Mouse (Mus musculus) liver, postnatal 0 days (tissue): ENCODE results near the gene Tstd3. TPM values are rescaled to one million over a fixed set of nuclear protein-coding genes. Genes with fewer than 3 reads are reported as not detected.
A peak's percentile ranks its signal among the peaks of the same experiment; 100 is the strongest.
"Not testable (repeated sequence)": the region's sequence is repeated elsewhere in the genome, so short reads cannot be mapped to it uniquely, and the experiment has no call there.

Experiments used
- ATAC-seq: fragments of 200-750 bp; cut with Nextera tagmentation; 2 replicates; pipeline ENCODE4 v1.8.0; 2017; ENCODE audit warnings: mild to moderate bottlenecking, moderate library complexity
- DNase-seq: peaks from one replicate; pipeline ENCODE4 v3.0.0-alpha.2; 2016
- H3K27ac ChIP-seq: fragments of 300-500 bp; sonication (generic); 2 replicates; pipeline ENCODE4 v1.5.1; 2014; ENCODE audit warnings: antibody characterized with exemption, moderate library complexity, mild to moderate bottlenecking, low read depth
- H3K27me3 ChIP-seq: fragments of 300-500 bp; sonication (generic); 2 replicates; pipeline ENCODE4 v1.6.1; 2014; ENCODE audit warnings: low read length, control low read depth, mixed read lengths; ENCODE audit not compliant: insufficient read depth
- H3K36me3 ChIP-seq: fragments of 300-500 bp; sonication (generic); replicated peaks from 2 replicates; pipeline ENCODE4 v1.6.1; 2014; ENCODE audit warnings: mild to moderate bottlenecking, control low read depth, low read length, moderate library complexity, mixed read lengths; ENCODE audit not compliant: insufficient read depth
- H3K4me1 ChIP-seq: fragments of 300-500 bp; sonication (generic); 2 replicates; pipeline ENCODE4 v1.6.1; 2014; ENCODE audit warnings: antibody characterized with exemption, mild to moderate bottlenecking, control low read depth; ENCODE audit not compliant: insufficient read depth
- H3K4me2 ChIP-seq: fragments of 300-500 bp; sonication (generic); 2 replicates; pipeline ENCODE4 v1.6.1; 2014; ENCODE audit warnings: low read depth, mild to moderate bottlenecking, low read length, moderate library complexity, mixed read lengths
- H3K4me3 ChIP-seq: fragments of 300-500 bp; sonication (generic); 2 replicates; pipeline ENCODE4 v1.5.1; 2014; ENCODE audit warnings: low read depth, low read length
- H3K9ac ChIP-seq: fragments of 300-500 bp; sonication (generic); replicated peaks from 2 replicates; pipeline ENCODE4 v1.6.1; 2014; ENCODE audit warnings: mild to moderate bottlenecking, moderate library complexity
- H3K9me3 ChIP-seq: fragments of 300-500 bp; sonication (generic); 2 replicates; pipeline ENCODE4 v1.6.1; 2016; ENCODE audit warnings: mild to moderate bottlenecking, control low read depth, low read length, mixed read lengths
- CTCF ChIP-seq: sonication (generic); IDR thresholded peaks from 2 replicates; pipeline ENCODE4 v1.5.1; 2016; ENCODE audit warnings: antibody characterized with exemption, low read depth
- EP300 ChIP-seq: IDR thresholded peaks from 2 replicates; pipeline ENCODE4 v1.6.1; 2016; ENCODE audit warnings: antibody characterized with exemption, low read depth, mild to moderate bottlenecking
- WGBS: fragments of 180-500 bp; shearing (Covaris S2); extraction: QIAGEN DNeasy Blood & Tissue Kit; methylation state at CpG from one replicate; pipeline ENCODE4 v1.1.7; 2014; ENCODE audit not compliant: insufficient replicate concordance; 5-methylcytosine and 5-hydroxymethylcytosine counted together
- polyA plus RNA-seq: library from polyadenylated mRNA; unstranded; fragments of >200 nt; fragmentation: Nextera tagmentation; extraction: Ambion mirVana; gene quantifications from 2 replicates; pipeline ENCODE4 v1.2.1, GENCODE M21; 2015

Gene Tstd3
- polyA plus RNA-seq, 1 experiment from 2014 or later, result 16.6 TPM

DNA sequence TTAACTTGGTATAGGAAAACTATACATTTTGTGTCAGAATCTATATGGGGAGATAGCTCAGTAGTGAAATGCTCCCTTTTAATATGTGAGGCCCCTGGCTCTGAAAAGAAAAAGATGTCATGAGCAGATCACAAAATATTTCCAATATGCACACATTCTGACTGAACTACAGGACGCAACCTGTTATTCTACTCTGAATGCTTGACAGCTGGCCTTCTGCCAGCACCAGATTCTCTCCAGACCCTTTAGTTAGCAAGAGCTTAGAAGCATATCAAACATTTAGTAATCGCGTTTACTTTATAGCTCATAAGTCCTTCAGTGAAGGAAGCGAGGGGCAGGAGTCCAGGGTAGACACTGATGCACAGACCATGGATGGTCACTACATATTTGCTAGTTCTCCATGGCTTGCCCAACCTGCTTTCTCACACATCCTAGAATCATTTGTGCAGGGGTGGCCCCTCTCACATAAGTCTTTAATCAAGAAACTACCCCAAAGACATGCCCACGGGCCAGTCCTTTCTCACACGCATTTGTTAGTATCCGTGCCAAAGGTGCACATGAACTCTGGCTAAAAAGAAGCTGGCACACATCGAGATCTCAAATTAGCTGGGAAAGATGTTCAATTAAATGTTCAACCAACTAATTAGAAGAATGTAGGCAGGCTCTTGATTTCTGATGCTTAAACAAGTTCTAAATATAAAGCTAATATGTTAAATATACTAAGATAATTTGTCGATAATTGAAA is 5.4 kb downstream of the Tstd3 start:
- no peak for ATAC-seq
- 88% methylated on average over 9 of the region's 9 CpGs for WGBS
- TF ChIP-seq CTCF, result no peak
- TF ChIP-seq EP300, result no peak

DNA sequence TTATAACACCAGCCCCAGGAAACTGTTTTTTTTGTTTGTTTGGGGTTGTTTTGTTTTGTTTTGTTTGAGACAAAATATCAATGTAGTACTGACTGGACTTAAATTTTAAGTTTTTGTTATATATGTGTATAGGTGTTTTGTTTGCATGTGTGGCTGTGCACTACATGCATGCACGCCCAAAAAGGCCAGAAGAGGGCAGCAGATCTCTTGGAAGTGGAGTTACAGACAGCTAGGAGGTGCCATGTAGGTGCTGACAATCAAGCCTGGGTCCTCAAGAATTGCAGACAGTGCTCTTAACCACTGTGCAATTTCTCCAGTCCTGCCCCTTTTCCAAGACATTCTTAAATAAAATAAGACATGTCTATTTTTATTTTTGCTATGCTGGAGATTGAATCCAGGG is 8.2 kb downstream of the Tstd3 start:
- Histone ChIP-seq H3K4me1 (peaks cover 6% of the 10 kb centered on the region), H3K27ac (no peak overlapping the region), H3K9ac (no peak overlapping the region), H3K4me2 (no peak overlapping the region), H3K9me3 (no peaks in the 10 kb centered on the region), H3K27me3 (no peaks in the 10 kb centered on the region), H3K4me3 (no peak overlapping the region), H3K36me3 (peaks cover 6% of the 10 kb centered on the region)
- ATAC-seq (no peak), DNase-seq (no peak)
- 58% methylated on average over 1 of the region's 1 CpGs for WGBS
- TF ChIP-seq EP300 (no peak), CTCF (peak; percentile 47)

More for the DNA sequence above, 5.4 kb downstream of the Tstd3 start:
- Histone ChIP-seq H3K9me3 (no peaks in the 10 kb centered on the region), H3K4me3 (no peak overlapping the region), H3K9ac (no peak overlapping the region), H3K4me1 (peaks cover 4% of the 10 kb centered on the region), H3K36me3 (peaks cover 6% of the 10 kb centered on the region), H3K4me2 (no peak overlapping the region), H3K27ac (no peak overlapping the region), H3K27me3 (no peaks in the 10 kb centered on the region)
- DNase-seq, result no peak

DNA sequence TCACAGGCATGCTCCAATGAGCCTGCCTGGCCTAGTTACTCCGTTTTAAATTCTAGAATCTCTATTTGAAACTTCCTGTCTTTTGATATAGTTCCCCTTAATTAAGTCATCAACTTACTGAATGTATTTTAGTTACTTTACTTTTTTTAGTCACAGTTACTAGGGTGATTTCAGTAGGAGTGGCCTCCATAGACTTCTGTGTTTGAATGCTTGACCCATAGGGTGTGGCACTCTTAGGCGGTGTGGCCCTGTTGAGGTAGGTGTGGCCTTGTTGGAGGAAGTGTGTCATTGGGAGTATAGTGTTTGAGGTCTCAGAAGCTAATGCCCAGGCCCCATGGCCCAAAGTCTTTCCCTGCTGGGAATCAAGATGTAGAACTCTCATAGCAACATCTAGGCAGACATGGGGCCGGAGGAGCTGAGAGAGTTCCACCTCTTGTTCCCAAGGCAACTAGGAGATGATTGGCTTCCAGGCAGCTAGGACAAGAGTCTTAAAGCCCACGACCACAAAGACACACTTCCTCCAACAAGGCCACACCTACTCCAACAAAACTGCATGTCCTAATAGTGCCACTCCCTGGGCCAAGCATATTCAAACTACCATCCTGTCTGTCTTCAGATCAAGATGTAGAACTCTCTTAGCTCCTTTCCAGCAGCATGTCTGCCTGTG is 11.8 kb downstream of the Tstd3 start:
- TF ChIP-seq EP300 (no peak), CTCF (no peak)
- peak; percentile 77 for ATAC-seq
- Histone ChIP-seq H3K4me2 (no peak overlapping the region), H3K27me3 (no peaks in the 10 kb centered on the region), H3K4me1 (peaks cover 6% of the 10 kb centered on the region), H3K9me3 (no peaks in the 10 kb centered on the region), H3K36me3 (peaks cover 6% of the 10 kb centered on the region), H3K9ac (no peak overlapping the region), H3K4me3 (no peak overlapping the region), H3K27ac (no peak overlapping the region)
- 44% methylated on average over 4 of the region's 4 CpGs for WGBS
- peak; percentile 19 for DNase-seq

DNA sequence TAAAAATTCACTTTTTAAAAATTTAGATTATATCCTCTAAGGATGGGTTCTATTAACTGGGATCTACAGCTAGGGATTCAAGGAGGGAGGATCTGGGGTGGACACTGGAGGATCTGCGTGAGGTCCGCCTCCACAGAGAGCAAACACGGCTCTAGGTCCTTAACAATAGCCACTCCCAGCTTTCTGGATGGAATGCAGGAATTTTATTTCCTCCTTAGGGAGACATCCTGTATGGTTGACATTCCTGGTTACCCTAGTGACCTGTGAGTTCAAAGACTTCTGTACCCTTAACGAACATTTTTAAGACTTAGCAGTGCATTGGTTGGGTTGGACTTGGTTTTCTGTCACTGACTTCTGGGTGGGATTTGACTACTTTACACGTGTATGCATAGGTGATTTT is 21.3 kb downstream of the Tstd3 start:
- WGBS, result 82% methylated on average over 5 of the region's 5 CpGs
- H3K27me3 ChIP-seq, result no peaks in the 10 kb centered on the region
- H3K9ac ChIP-seq, result no peak overlapping the region
- no peak overlapping the region for H3K4me2 ChIP-seq
- H3K27ac ChIP-seq, result no peak overlapping the region
- H3K4me3 ChIP-seq, result no peak overlapping the region
- no peak for ATAC-seq
- no peak for DNase-seq
- no peak for TF ChIP-seq CTCF
- TF ChIP-seq EP300, result no peak
- H3K4me1 ChIP-seq, result no peaks in the 10 kb centered on the region
- H3K9me3 ChIP-seq, result no peaks in the 10 kb centered on the region
- H3K36me3 ChIP-seq, result peaks cover 8% of the 10 kb centered on the region; the same call in 1 of the 2 replicates

DNA sequence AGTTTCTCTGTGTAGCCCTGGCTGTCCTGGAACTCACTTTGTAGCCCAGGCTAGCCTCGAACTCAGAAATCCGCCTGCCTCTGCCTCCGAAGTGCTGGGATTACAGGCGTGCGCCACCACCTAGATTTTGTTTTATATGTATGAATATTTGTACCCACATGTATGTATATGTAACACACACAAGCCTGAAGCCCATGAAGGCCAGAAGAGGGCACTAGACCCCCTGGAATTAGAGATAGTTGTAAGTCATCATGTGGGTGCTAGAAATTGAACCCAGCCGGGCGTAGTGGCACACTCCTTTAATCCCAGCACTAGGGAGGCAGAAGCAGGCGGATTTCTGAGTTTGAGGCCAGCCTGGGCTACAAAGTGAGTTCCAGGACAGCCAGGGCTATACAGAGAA is 22.9 kb downstream of the Tstd3 start:
- H3K4me1 ChIP-seq, H3K27ac ChIP-seq: not testable (repeated sequence)
- WGBS, result 92% methylated on average over 8 of the region's 8 CpGs

DNA sequence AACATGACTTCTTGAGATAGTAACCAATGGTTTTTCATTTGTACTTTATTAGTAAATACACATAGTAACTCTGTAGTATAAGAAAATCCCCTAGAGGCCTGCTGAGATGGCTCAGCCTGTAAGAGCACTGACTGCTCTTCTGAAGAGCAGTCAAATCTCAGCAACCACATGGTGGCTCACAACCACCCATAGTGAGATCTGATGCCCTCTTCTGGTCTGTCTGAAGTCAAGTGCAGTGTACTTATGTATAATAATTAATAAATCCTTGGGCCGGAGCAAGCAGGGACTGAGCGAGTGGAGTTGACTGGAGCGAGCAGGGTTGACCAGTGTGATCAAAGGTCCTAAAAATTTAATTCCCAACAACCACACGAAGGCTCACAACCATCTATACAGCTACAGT is 27.8 kb downstream of the Tstd3 start:
- Histone ChIP-seq H3K4me2 (no peak overlapping the region), H3K27ac (no peak overlapping the region), H3K27me3 (no peaks in the 10 kb centered on the region), H3K9ac (no peak overlapping the region), H3K4me1 (no peaks in the 10 kb centered on the region), H3K36me3 (peaks cover 10% of the 10 kb centered on the region; the same call in 1 of the 2 replicates), H3K9me3 (no peaks in the 10 kb centered on the region), H3K4me3 (no peak overlapping the region)
- TF ChIP-seq CTCF, result peak; percentile 48
- no peak for TF ChIP-seq EP300
- WGBS, result 75% methylated on average over 4 of the region's 4 CpGs
- ATAC-seq, result no peak
- no peak for DNase-seq

More for the DNA sequence above, 22.9 kb downstream of the Tstd3 start:
- H3K9me3 ChIP-seq, H3K9ac ChIP-seq, H3K27me3 ChIP-seq, DNase-seq, ATAC-seq, H3K4me3 ChIP-seq, H3K4me2 ChIP-seq: not testable (repeated sequence)
- peaks cover 10% of the 10 kb centered on the region; the same call in 1 of the 2 replicates for H3K36me3 ChIP-seq
- peak; percentile 17; the same call in 1 of the 2 replicates for TF ChIP-seq CTCF
